Mouse (Mus musculus) cerebellum, postnatal 25 days (tissue): ENCODE data around the gene Dgkh.

Experiments used
- DNase-seq, 2 experiments: peaks; one replicate each; pipeline ENCODE4 v3.0.0; 2021; ENCODE audit warnings: mixed read lengths in 2 of 2

The Dgkh gene

GRCm38 (mm10) chr14:78716035-78716434, 16.5 kb downstream of the Dgkh start:
- DNase-seq: no peak

GRCm38 (mm10) chr14:78712565-78713148, 19.9 kb downstream of the Dgkh start:
- DNase-seq: no peak

GRCm38 (mm10) chr14:78710647-78711046, 21.9 kb downstream of the Dgkh start:
- DNase-seq: no peak

DNA sequence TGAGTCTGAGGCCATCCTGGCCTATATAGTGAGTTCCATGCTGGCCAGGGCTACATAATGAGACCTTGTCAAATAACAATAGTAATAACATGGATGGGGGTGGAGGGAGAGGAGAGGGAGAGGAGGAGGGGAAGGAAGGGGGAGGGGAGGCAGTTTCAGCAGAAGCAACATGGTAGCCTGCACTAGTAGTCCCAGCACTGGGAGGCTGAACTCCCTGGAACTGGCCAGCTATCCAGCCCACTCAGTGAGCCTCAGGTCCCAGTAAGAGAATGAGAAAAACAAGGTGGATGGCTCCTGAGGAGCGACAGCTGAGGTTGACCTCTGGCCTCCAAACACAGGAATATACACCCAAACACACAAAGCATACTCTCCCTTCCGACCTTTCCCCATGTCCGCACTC, 27.0 kb downstream of the Dgkh start:
- DNase-seq: no peak

DNA sequence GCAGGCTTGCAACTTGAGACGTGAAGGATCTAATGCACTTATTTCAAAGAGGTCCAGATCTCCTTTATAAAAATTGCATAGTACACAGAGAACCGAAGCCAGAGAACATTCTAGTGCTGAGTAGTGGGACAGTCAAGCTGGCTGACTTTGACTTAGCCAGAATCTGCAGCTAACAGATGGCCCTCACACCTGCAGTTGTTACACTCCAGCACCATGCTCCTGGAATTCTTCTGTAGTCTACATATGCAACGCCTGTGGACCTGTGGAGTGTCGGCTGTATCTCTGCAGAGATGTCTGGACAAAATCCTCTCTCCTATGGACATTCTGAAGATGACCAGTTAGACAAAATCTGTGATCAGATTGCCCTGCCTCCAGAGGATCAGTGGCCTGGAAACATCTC, 28.6 kb downstream of the Dgkh start:
- DNase-seq: no peak

DNA sequence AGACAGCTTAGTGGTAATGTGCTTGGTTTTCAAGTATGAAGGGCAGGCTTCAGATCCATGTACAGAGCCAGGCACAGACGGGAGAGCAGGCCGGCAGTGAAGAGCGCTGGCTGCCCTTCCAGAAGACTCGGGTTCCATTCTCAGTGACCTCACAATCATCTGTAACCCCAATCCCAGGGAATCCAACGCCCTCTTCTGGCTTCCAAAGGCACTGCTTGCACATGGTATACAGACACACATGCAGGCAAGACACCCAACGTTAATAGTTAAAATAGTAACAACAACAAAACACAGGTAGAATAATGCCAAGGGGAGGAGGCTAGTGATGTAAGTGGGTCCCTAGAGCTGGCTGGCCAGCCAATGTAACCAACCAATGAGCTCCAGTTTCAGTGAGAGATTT, 29.2 kb downstream of the Dgkh start:
- no peak for DNase-seq

- no peak for DNase-seq
Measured at GRCm38 (mm10) chr14:78702048-78702447, 30.5 kb downstream of the Dgkh start.

GRCm38 (mm10) chr14:78701501-78701900, 31.1 kb downstream of the Dgkh start:
- no peak for DNase-seq

- DNase-seq: no peak
Measured at GRCm38 (mm10) chr14:78701087-78701486, 31.5 kb downstream of the Dgkh start.

DNA sequence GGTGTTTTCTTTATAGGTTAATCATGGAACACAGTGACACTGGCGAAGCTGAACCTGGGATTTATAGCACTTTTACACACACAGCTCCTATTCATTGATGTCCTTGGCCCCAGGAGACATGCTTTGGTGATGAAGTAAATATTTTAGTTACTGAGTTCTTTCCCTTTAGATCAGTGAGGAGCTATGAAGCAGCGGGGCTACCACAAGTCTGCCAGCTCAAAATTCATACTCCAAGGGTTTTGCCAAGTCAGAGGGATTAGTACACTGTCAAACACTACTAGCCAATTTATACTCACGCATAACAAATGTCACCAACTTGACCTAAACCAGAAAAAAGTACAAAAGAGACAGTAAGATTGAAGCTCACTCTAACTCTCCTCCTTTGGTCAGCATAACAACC, 32.9 kb downstream of the Dgkh start:
- no peak for DNase-seq

GRCm38 (mm10) chr14:78699196-78699595, 33.4 kb downstream of the Dgkh start:
- DNase-seq: peak in 1 of 2 experiments; percentile 20

DNA sequence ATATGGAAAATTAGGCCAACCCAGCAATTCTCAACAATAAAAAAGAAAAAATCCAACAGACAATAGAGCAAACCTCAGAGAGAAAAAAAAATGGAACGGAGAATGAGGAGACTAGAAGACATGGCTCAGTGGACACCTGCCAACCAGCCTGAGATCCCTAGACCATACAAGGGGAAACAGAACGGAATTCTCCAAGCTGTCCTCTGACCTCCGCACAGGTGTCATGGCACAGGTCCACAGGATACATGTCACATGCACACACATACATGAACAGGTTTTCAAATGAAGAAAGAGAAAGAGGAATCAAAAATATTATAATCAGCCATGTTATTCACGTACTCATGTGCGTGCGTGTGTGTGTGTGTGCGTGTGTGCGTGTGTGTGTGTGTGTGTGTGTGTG, 38.5 kb downstream of the Dgkh start:
- no peak for DNase-seq

GRCm38 (mm10) chr14:78692602-78693001, 40.0 kb downstream of the Dgkh start:
- no peak for DNase-seq

- no peak for DNase-seq
Measured at GRCm38 (mm10) chr14:78691926-78692487, 40.6 kb downstream of the Dgkh start.

GRCm38 (mm10) chr14:78690883-78691282, 41.7 kb downstream of the Dgkh start:
- no peak for DNase-seq

DNA sequence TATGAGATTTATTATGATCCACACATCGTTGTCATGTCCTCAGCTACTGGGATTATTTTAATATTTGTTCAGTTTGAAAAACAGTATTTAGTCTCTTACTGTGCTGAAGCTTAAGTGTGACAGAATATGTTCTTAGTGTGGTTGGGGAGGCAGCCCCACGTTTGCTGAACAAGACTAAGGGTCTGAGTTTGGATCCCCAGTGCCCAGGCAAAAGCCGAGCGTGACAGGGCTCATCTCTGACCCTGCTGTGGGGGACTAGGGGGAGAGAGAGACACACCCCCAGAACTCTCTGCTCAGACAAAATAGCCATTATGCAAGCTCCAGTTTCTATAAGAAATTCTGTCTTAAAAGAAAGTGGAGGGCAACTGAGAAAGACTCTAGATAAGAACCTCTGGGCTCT, 42.2 kb downstream of the Dgkh start:
- DNase-seq: no peak

GRCm38 (mm10) chr14:78689950-78690349, 42.6 kb downstream of the Dgkh start:
- no peak for DNase-seq

- no peak for DNase-seq
Measured at GRCm38 (mm10) chr14:78687716-78688115, 44.9 kb downstream of the Dgkh start.

DNA sequence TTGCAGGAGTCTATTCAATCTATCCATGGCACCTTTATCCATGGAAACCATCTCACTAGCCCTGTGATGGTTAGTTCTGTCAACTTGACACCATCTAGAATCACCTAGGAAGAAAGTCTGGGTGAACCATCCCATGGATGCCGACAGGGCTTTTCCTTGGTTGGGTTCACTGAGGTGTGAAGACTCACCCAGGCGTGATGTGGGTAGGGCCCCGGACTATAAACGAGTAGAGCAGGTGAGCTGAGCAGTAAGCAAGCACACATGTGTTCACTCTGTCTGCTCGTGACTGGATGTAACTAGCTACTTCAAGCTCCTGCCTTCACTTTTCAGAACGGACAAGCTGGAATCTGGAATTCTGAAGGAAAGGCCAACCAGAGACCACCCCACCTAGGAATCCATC, 45.9 kb downstream of the Dgkh start:
- no peak for DNase-seq

DNA sequence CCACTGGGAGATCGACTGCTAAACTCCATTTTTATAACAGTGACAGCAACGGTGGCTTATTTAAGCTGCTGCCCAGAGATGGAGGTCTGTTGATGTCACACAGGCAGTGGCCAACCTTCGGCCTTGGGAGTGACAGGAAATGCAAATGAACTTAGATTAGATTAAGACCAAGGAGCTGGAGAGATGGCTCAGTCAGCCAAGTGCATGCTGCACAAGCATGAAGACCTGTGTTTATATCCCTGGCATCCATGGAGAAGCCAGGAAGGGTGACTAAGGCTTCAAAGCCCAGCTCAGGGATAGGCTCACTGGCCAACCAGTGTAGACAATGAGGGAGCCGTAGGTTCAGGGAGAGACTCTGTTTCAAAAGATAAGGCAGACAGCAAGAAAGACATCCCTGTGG, 48.4 kb downstream of the Dgkh start:
- no peak for DNase-seq

- no peak for DNase-seq
Measured at GRCm38 (mm10) chr14:78678981-78679380, 53.6 kb downstream of the Dgkh start.

- DNase-seq: peak in 1 of 2 experiments; percentile 29
Measured at GRCm38 (mm10) chr14:78677852-78678588, 54.6 kb downstream of the Dgkh start.

- peak in 1 of 2 experiments; percentile 41 for DNase-seq
Measured at GRCm38 (mm10) chr14:78676457-78676856, 56.1 kb downstream of the Dgkh start.

GRCm38 (mm10) chr14:78674606-78675005, 58.0 kb downstream of the Dgkh start:
- DNase-seq: peak in 1 of 2 experiments; percentile 42
